Mouse (Mus musculus) MEL (cell line): ENCODE data around the gene Pdzd8. TPM values are rescaled to one million over a fixed set of nuclear protein-coding genes. Genes with fewer than 3 reads are reported as not detected.

ENCODE experiments used
- DNase-seq: peaks from one replicate; pipeline ENCODE4 v3.0.0; 2011; ENCODE audit warnings: low read depth, low spot score
- H3K27ac ChIP-seq: 2 replicates; pipeline ENCODE4 v1.5.1; 2012; ENCODE audit warnings: low read depth, mild to moderate bottlenecking, control low read depth, low read length, moderate library complexity; ENCODE audit not compliant: control insufficient read depth
- H3K27me3 ChIP-seq, 2 experiments: fragments of 150-350 bp in 1 of 2; sonication (generic) in 1 of 2; 2 replicates each; pipeline ENCODE4 v1.6.1; 2012; ENCODE audit warnings: low read length in 2 of 2, mild to moderate bottlenecking in 2 of 2, improper control_type of control experiment in 1 of 2, moderate library complexity in 1 of 2; ENCODE audit not compliant: insufficient read depth in 2 of 2, control insufficient read depth in 1 of 2
- H3K36me3 ChIP-seq, 2 experiments: 2 replicates each; pipeline ENCODE4 v1.6.1; 2012 to 2014; ENCODE audit warnings: low read length in 2 of 2, improper control_type of control experiment in 1 of 2, inconsistent platforms in 1 of 2, mild to moderate bottlenecking in 1 of 2; ENCODE audit not compliant: insufficient read depth in 2 of 2, control insufficient read depth in 1 of 2
- H3K4me1 ChIP-seq, 2 experiments: fragments of 150-350 bp in 1 of 2; sonication (generic) in 1 of 2; 2 replicates each; pipeline ENCODE4 v1.6.1; 2012; ENCODE audit warnings: low read length in 2 of 2, improper control_type of control experiment in 1 of 2, mild to moderate bottlenecking in 1 of 2; ENCODE audit not compliant: insufficient read depth in 2 of 2, control insufficient read depth in 1 of 2
- H3K4me3 ChIP-seq, 2 experiments: fragments of 150-350 bp in 1 of 2; sonication (generic) in 1 of 2; 2 replicates each; pipeline ENCODE4 v1.5.1; 2012; ENCODE audit warnings: low read depth in 2 of 2, low read length in 2 of 2, mild to moderate bottlenecking in 2 of 2, moderate library complexity in 2 of 2, control low read depth in 1 of 2, improper control_type of control experiment in 1 of 2; ENCODE audit not compliant: control insufficient read depth in 1 of 2, insufficient read depth in 1 of 2
- H3K79me2 ChIP-seq: 2 replicates; pipeline ENCODE4 v1.6.1; 2012; ENCODE audit warnings: mild to moderate bottlenecking, low read length, moderate library complexity; ENCODE audit not compliant: control insufficient read depth, poor library complexity, insufficient read depth
- H3K9ac ChIP-seq: 2 replicates; pipeline ENCODE4 v1.6.1; 2012; ENCODE audit warnings: low read depth, mild to moderate bottlenecking, control low read depth, low read length, moderate library complexity; ENCODE audit not compliant: control insufficient read depth, poor library complexity, severe bottlenecking
- H3K9me3 ChIP-seq: fragments of 150-350 bp; sonication (generic); replicated peaks from 2 replicates; pipeline ENCODE4 v1.6.1; 2012; ENCODE audit warnings: mild to moderate bottlenecking, low read length, improper control_type of control experiment, moderate library complexity; ENCODE audit not compliant: insufficient read depth
- CHD1 ChIP-seq: IDR thresholded peaks from 2 replicates; pipeline ENCODE4 v1.6.1; 2012; ENCODE audit warnings: low read depth, mild to moderate bottlenecking, inconsistent platforms, low read length, improper control_type of control experiment
- CHD2 ChIP-seq: IDR thresholded peaks from 2 replicates; pipeline ENCODE4 v1.6.1; 2011; ENCODE audit warnings: low read length, improper control_type of control experiment
- CTCF ChIP-seq, 3 experiments: IDR thresholded peaks in 2 of 3; conservative IDR thresholded peaks in 1 of 3; 2 replicates each; pipeline ENCODE4 v1.5.1; 2011 to 2012; ENCODE audit warnings: low read length in 3 of 3, low read depth in 2 of 3, mild to moderate bottlenecking in 2 of 3, improper control_type of control experiment in 1 of 3, inconsistent platforms in 1 of 3, mixed read lengths in 1 of 3, moderate library complexity in 1 of 3; ENCODE audit not compliant: control insufficient read depth in 1 of 3, insufficient read depth in 1 of 3, poor library complexity in 1 of 3, severe bottlenecking in 1 of 3
- E2F4 ChIP-seq: IDR thresholded peaks from 2 replicates; pipeline ENCODE4 v1.6.1; 2011; ENCODE audit warnings: low read depth, low read length, improper control_type of control experiment, borderline replicate concordance
- ETS1 ChIP-seq: IDR thresholded peaks from 2 replicates; pipeline ENCODE4 v1.6.1; 2012; ENCODE audit warnings: low read depth, mild to moderate bottlenecking, inconsistent platforms, low read length, improper control_type of control experiment, moderate library complexity
- HCFC1 ChIP-seq: IDR thresholded peaks from 2 replicates; pipeline ENCODE4 v1.6.1; 2012; ENCODE audit warnings: low read depth, mild to moderate bottlenecking, inconsistent platforms, low read length, improper control_type of control experiment, moderate library complexity
- JUND ChIP-seq: IDR thresholded peaks from 2 replicates; pipeline ENCODE4 v1.6.1; 2011; ENCODE audit warnings: low read depth, mild to moderate bottlenecking, improper control_type of control experiment, low read length
- KAT2A ChIP-seq: conservative IDR thresholded peaks from 2 replicates; pipeline ENCODE4 v1.6.1; 2012; ENCODE audit warnings: low read depth, low read length, improper control_type of control experiment, inconsistent platforms
- MAFK ChIP-seq: IDR thresholded peaks from 2 replicates; pipeline ENCODE4 v1.6.1; 2011; ENCODE audit warnings: low read depth, mild to moderate bottlenecking, low read length, improper control_type of control experiment, borderline replicate concordance
- MAX ChIP-seq: IDR thresholded peaks from 2 replicates; pipeline ENCODE4 v1.6.1; 2011; ENCODE audit warnings: low read length, improper control_type of control experiment
- MAZ ChIP-seq: IDR thresholded peaks from 2 replicates; pipeline ENCODE4 v1.6.1; 2012; ENCODE audit warnings: low read depth, mild to moderate bottlenecking, inconsistent platforms, low read length, improper control_type of control experiment
- MEF2A ChIP-seq: IDR thresholded peaks from 2 replicates; pipeline ENCODE4 v1.6.1; 2014; ENCODE audit warnings: low read depth, mild to moderate bottlenecking, inconsistent platforms, low read length, improper control_type of control experiment; ENCODE audit not compliant: poor library complexity, insufficient replicate concordance, severe bottlenecking; ENCODE audit errors: extremely low read depth
- NRF1 ChIP-seq: IDR thresholded peaks from 2 replicates; pipeline ENCODE4 v1.6.1; 2014; ENCODE audit warnings: low read depth, mild to moderate bottlenecking, inconsistent platforms, low read length, improper control_type of control experiment, moderate library complexity; ENCODE audit not compliant: poor library complexity, insufficient read depth, severe bottlenecking
- POLR2AphosphoS5 ChIP-seq: IDR thresholded peaks from 2 replicates; pipeline ENCODE4 v1.6.1; 2012; ENCODE audit warnings: low read depth, borderline replicate concordance, mild to moderate bottlenecking, inconsistent platforms, low read length, moderate library complexity, mixed read lengths
- TAL1 ChIP-seq: IDR thresholded peaks from 2 replicates; pipeline ENCODE4 v1.6.1; 2012; ENCODE audit warnings: mild to moderate bottlenecking, inconsistent platforms, low read length, moderate library complexity, mixed read lengths
- TBP ChIP-seq: IDR thresholded peaks from 2 replicates; pipeline ENCODE4 v1.8.0; 2011; ENCODE audit warnings: low read depth, low read length, improper control_type of control experiment
- TCF12 ChIP-seq: IDR thresholded peaks from 2 replicates; pipeline ENCODE4 v1.6.1; 2014; ENCODE audit warnings: low read depth, mild to moderate bottlenecking, inconsistent platforms, low read length, improper control_type of control experiment, moderate library complexity
- UBTF ChIP-seq: IDR thresholded peaks from 2 replicates; pipeline ENCODE4 v1.6.1; 2012; ENCODE audit warnings: low read depth, mild to moderate bottlenecking, inconsistent platforms, low read length, improper control_type of control experiment, moderate library complexity, borderline replicate concordance; ENCODE audit not compliant: insufficient read depth
- USF1 ChIP-seq: IDR thresholded peaks from 2 replicates; pipeline ENCODE4 v1.6.1; 2014; ENCODE audit warnings: low read depth, mild to moderate bottlenecking, inconsistent platforms, low read length, improper control_type of control experiment, moderate library complexity
- USF2 ChIP-seq, 2 experiments: IDR thresholded peaks; 2 replicates each; pipeline ENCODE4 v1.6.1; 2011 to 2012; ENCODE audit warnings: improper control_type of control experiment in 2 of 2, low read length in 2 of 2, borderline replicate concordance in 1 of 2, inconsistent platforms in 1 of 2, low read depth in 1 of 2, mild to moderate bottlenecking in 1 of 2; ENCODE audit not compliant: insufficient read depth in 1 of 2
- ZKSCAN1 ChIP-seq: IDR thresholded peaks from 2 replicates; pipeline ENCODE4 v1.6.1; 2012; ENCODE audit warnings: low read depth, mild to moderate bottlenecking, inconsistent platforms, low read length, improper control_type of control experiment, moderate library complexity
- polyA plus RNA-seq, 2 experiments: library from polyadenylated mRNA; stranded (reverse) in 1 of 2; unstranded in 1 of 2; fragments of >175 nt in 1 of 2; fragments of >200 nt in 1 of 2; gene quantifications; 2 replicates each; pipeline versions ENCODE4 v1.2.1 to v1.2.4; 2012; ENCODE audit warnings: low replicate concordance in 2 of 2, low read depth in 1 of 2; ENCODE audit not compliant: insufficient read length in 2 of 2, insufficient read depth in 1 of 2, missing spikeins in 1 of 2
- total RNA-seq: library from RNA; depleted of rRNA; stranded (reverse); fragments of 300-350 nt; gene quantifications from 2 replicates; pipeline ENCODE4 v1.2.3, GENCODE M21; 2012

Gene Pdzd8
- total and polyA plus RNA-seq, 3 experiments, result 46.4 to 137 (median 49.8) TPM

- Histone ChIP-seq H3K79me2 (no peaks in the 10 kb centered on the region), H3K27me3 (no peaks in the 10 kb centered on the region), H3K4me3 (no peak overlapping the region), H3K4me1 (no peaks in the 10 kb centered on the region), H3K27ac (no peak overlapping the region), H3K9ac (no peak overlapping the region), H3K36me3 (no peaks in the 10 kb centered on the region; a peak in 1 of 4 replicates), H3K9me3 (no peaks in the 10 kb centered on the region)
- TF ChIP-seq CHD1 (no peak), KAT2A (no peak), HCFC1 (no peak)
- no peak for DNase-seq
Observed at GRCm38 (mm10) chr19:59282001-59282400, 63.6 kb downstream of the Pdzd8 start.

- TF ChIP-seq CHD1 (no peak), CTCF (IDR thresholded peaks at IDR 0.05 in 2 of 3, conservative IDR thresholded peaks at IDR 0.05 in 1 of 3; ENCODE audit: control insufficient read depth in 1 of 3, insufficient read depth in 1 of 3, low read depth in 2 of 3, low read length in 3 of 3, poor library complexity in 1 of 3, severe bottlenecking in 1 of 3) (0 out of 6 replicates have a peak, but pooled peaks of 1 of the 3 experiments have one; percentile 3)
- Histone ChIP-seq H3K4me3 (no peak overlapping the region), H3K9me3 (no peaks in the 10 kb centered on the region), H3K27me3 (no peaks in the 10 kb centered on the region), H3K9ac (no peak overlapping the region), H3K79me2 (no peaks in the 10 kb centered on the region), H3K4me1 (no peaks in the 10 kb centered on the region), H3K27ac (no peak overlapping the region), H3K36me3 (no peaks in the 10 kb centered on the region; a peak in 1 of 4 replicates)
- DNase-seq, result no peak
Observed at GRCm38 (mm10) chr19:59280841-59281240, 64.7 kb downstream of the Pdzd8 start.

- Histone ChIP-seq H3K4me1 (no peaks in the 10 kb centered on the region), H3K27me3 (no peaks in the 10 kb centered on the region)
- TF ChIP-seq USF2 (IDR thresholded peaks at IDR 0.05; ENCODE audit: borderline replicate concordance in 1 of 2, insufficient read depth in 1 of 2, low read depth in 1 of 2, low read length in 2 of 2) (no peak), ETS1 (no peak), CTCF (IDR thresholded peaks at IDR 0.05 in 2 of 3, conservative IDR thresholded peaks at IDR 0.05 in 1 of 3; ENCODE audit: control insufficient read depth in 1 of 3, insufficient read depth in 1 of 3, low read depth in 2 of 3, low read length in 3 of 3, poor library complexity in 1 of 3, severe bottlenecking in 1 of 3) (no peak), NRF1 (no peak), UBTF (no peak), TCF12 (no peak), CHD1 (no peak), E2F4 (no peak), MAZ (no peak), CHD2 (no peak), POLR2AphosphoS5 (no peak), MAFK (no peak), TBP (no peak), MAX (no peak), JUND (no peak), TAL1 (no peak), MEF2A (no peak), ZKSCAN1 (no peak), USF1 (no peak)
- TF ChIP-seq, all 39 proteins: peak for 0
- Histone ChIP-seq H3K9me3 (no peaks in the 10 kb centered on the region), H3K36me3 (no peaks in the 10 kb centered on the region; a peak in 1 of 4 replicates), H3K9ac (no peak overlapping the region), H3K4me3 (no peak overlapping the region), H3K27ac (no peak overlapping the region), H3K79me2 (no peaks in the 10 kb centered on the region)
- no peak for DNase-seq
Observed at GRCm38 (mm10) chr19:59276354-59276753, 69.2 kb downstream of the Pdzd8 start.
